Mouse (Mus musculus): Measurements from ENCODE around the gene Igf1r.

GRCm38 (mm10) chr7:68257767-68258166 lies 305.1 kb downstream of the Igf1r start:
- TF ChIP-seq CTCF (IDR thresholded peaks at IDR 0.05), result no peak
- TF ChIP-seq EP300 (IDR thresholded peaks at IDR 0.05), result no peak
